Mouse (Mus musculus) bone marrow, adult 2 months (tissue): ENCODE measurements around the gene Usp12.

Experiments used
- CTCF ChIP-seq: fragments of 200-500 bp; IDR thresholded peaks from 2 replicates; pipeline ENCODE4 v1.5.1; 2011; ENCODE audit warnings: low read length, control low read depth; ENCODE audit not compliant: control insufficient read depth, insufficient read depth
- POLR2A ChIP-seq: fragments of 200-500 bp; IDR thresholded peaks from 2 replicates; pipeline ENCODE4 v1.6.1; 2011; ENCODE audit warnings: low read depth, mild to moderate bottlenecking, control low read depth, low read length, borderline replicate concordance; ENCODE audit not compliant: control insufficient read depth

GRCm38 (mm10) chr5:146705411-146705810, 89.4 kb downstream of the Usp12 start:
- TF ChIP-seq CTCF: no peak
- TF ChIP-seq POLR2A: no peak
